Mouse (Mus musculus) hindbrain, embryonic 11.5 days (tissue): ENCODE data around the gene Gmds. TPM values are rescaled to one million over a fixed set of nuclear protein-coding genes. Genes with fewer than 3 reads are reported as not detected.
A peak's percentile ranks its signal among the peaks of the same experiment; 100 is the strongest.

Experiments
- ATAC-seq: fragments of 200-750 bp; cut with Nextera tagmentation; 2 replicates; pipeline ENCODE4 v1.8.0; 2017; ENCODE audit warnings: mild to moderate bottlenecking, moderate TSS enrichment, moderate library complexity; ENCODE audit not compliant: low FRiP score
- DNase-seq: peaks from one replicate; pipeline ENCODE4 v3.0.0-alpha.2; 2015; ENCODE audit warnings: low spot score
- H3K27ac ChIP-seq: fragments of 300-500 bp; sonication (generic); 2 replicates; pipeline ENCODE4 v1.5.1; 2014; ENCODE audit warnings: mild to moderate bottlenecking, low read depth, low read length
- H3K27me3 ChIP-seq: fragments of 300-500 bp; sonication (generic); 2 replicates; pipeline ENCODE4 v1.6.1; 2014; ENCODE audit warnings: mild to moderate bottlenecking, low read length, moderate library complexity, mixed read lengths; ENCODE audit not compliant: control insufficient read depth, insufficient read depth
- H3K36me3 ChIP-seq: fragments of 300-500 bp; sonication (generic); 2 replicates; pipeline ENCODE4 v1.6.1; 2014; ENCODE audit warnings: mild to moderate bottlenecking, low read length, moderate library complexity, mixed read lengths; ENCODE audit not compliant: control insufficient read depth, insufficient read depth
- H3K4me1 ChIP-seq: fragments of 300-500 bp; sonication (generic); replicated peaks from 2 replicates; pipeline ENCODE4 v1.6.1; 2014; ENCODE audit warnings: low read length, mixed read lengths; ENCODE audit not compliant: control insufficient read depth, insufficient read depth
- H3K4me2 ChIP-seq: fragments of 300-500 bp; sonication (generic); replicated peaks from 2 replicates; pipeline ENCODE4 v1.6.1; 2014; ENCODE audit warnings: mild to moderate bottlenecking, low read depth, low read length
- H3K4me3 ChIP-seq: fragments of 300-500 bp; sonication (generic); 2 replicates; pipeline ENCODE4 v1.5.1; 2014; ENCODE audit warnings: low read depth, low read length
- H3K9ac ChIP-seq: fragments of 300-500 bp; sonication (generic); 2 replicates; pipeline ENCODE4 v1.6.1; 2014; ENCODE audit warnings: low read depth, low read length
- H3K9me3 ChIP-seq: fragments of 300-500 bp; sonication (generic); 2 replicates; pipeline ENCODE4 v1.6.1; 2016; ENCODE audit warnings: low read length; ENCODE audit not compliant: control insufficient read depth
- WGBS: fragments of 180-500 bp; shearing (Covaris S2); extraction: QIAGEN DNeasy Blood & Tissue Kit; methylation state at CpG from one replicate; pipeline ENCODE4 v1.1.7; 2014; 5-methylcytosine and 5-hydroxymethylcytosine counted together
- polyA plus RNA-seq: library from polyadenylated mRNA; unstranded; fragments of >200 nt; fragmentation: Nextera tagmentation; extraction: Ambion mirVana; gene quantifications from 2 replicates; pipeline ENCODE4 v1.2.1, GENCODE M21; 2014

Gene Gmds
- polyA plus RNA-seq, 1 experiment from 2014 or later, result 32.1 TPM

DNA sequence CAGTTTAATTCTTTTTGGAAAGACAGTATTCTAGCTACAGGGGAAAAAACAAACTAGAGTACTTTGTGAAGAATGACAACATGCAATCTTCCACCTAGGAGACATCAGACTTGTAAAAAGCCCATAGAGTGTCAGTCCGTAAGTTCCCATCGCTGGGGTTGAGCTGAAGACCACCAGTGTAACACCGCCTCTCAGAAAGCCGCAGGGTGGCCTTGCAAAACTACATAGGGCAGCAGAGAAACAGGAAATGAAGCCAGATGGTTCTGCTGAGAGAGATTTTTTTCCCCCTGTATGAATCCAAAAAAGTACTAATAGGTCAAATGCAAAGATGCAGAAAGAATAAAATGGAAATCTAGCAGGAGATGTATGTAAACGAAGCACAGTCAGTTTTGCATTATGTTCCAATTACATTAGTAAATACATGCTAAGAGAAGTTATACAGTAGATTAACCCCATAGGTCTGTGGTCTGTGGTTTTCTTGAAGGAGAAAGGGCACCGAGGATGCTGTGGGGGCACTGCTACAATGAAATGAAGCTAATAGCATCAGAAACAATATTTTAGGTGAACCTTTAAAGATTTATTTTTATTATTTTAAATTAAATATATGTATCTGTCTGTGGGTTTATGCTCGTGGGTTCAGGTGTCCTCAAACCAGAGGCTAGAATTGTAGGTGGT lies 250.1 kb downstream of the Gmds start:
- Histone ChIP-seq H3K27me3 (no peaks in the 10 kb centered on the region), H3K4me1 (no peaks in the 10 kb centered on the region), H3K27ac (no peak overlapping the region), H3K4me2 (no peak overlapping the region), H3K9me3 (no peaks in the 10 kb centered on the region), H3K36me3 (no peaks in the 10 kb centered on the region), H3K9ac (no peak overlapping the region), H3K4me3 (no peak overlapping the region)
- 78% methylated on average over 7 of the region's 7 CpGs for WGBS
- ATAC-seq, result no peak
- no peak for DNase-seq

- H3K9me3 ChIP-seq, result no peaks in the 10 kb centered on the region
- DNase-seq, result peak; percentile 9
- no peaks in the 10 kb centered on the region for H3K4me1 ChIP-seq
- no peak overlapping the region for H3K9ac ChIP-seq
- 45% methylated on average over 6 of the region's 6 CpGs for WGBS
- no peaks in the 10 kb centered on the region for H3K36me3 ChIP-seq
- no peak overlapping the region for H3K27ac ChIP-seq
- no peak overlapping the region for H3K4me2 ChIP-seq
- no peak overlapping the region for H3K4me3 ChIP-seq
- ATAC-seq, result peak; percentile 60
- H3K27me3 ChIP-seq, result no peaks in the 10 kb centered on the region
These were observed 257.9 kb downstream of the Gmds start for GRCm38 (mm10) chr13:32080520-32081249.

- 66% methylated on average over 2 of the region's 2 CpGs for WGBS
- DNase-seq, result no peak
These were observed 264.9 kb downstream of the Gmds start for GRCm38 (mm10) chr13:32073630-32074029.

DNA sequence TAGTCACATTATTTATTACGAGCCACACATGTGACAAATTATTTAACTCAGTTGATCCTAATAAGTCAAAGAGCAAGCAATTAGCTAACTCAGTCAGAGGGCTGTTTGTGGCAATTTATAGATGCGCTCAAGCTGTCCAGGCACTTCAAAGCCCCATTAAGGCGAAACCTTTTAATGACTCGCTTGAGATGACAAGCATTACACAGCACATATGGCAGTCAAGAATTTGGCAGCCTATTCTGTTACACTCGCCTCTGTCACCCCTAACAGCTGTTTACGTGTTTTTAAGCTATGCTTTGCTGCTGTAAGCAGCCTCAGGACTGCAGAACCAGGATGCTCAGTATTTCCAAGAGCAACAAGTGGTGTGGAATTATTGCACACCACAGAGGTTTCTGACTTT lies 283.2 kb downstream of the Gmds start:
- H3K4me2 ChIP-seq, result no peak overlapping the region
- no peak for DNase-seq
- no peaks in the 10 kb centered on the region for H3K4me1 ChIP-seq
- 57% methylated on average over 6 of the region's 6 CpGs for WGBS
- H3K9ac ChIP-seq, result no peak overlapping the region
- no peak overlapping the region for H3K27ac ChIP-seq
- no peaks in the 10 kb centered on the region for H3K36me3 ChIP-seq
- no peak for ATAC-seq
- H3K9me3 ChIP-seq, result no peaks in the 10 kb centered on the region
- H3K4me3 ChIP-seq, result no peak overlapping the region
- no peaks in the 10 kb centered on the region for H3K27me3 ChIP-seq

More at GRCm38 (mm10) chr13:32073630-32074029, 264.9 kb downstream of the Gmds start:
- Histone ChIP-seq H3K4me2 (no peak overlapping the region), H3K27me3 (no peaks in the 10 kb centered on the region), H3K36me3 (no peaks in the 10 kb centered on the region), H3K4me1 (no peaks in the 10 kb centered on the region), H3K4me3 (no peak overlapping the region), H3K9me3 (no peaks in the 10 kb centered on the region), H3K9ac (no peak overlapping the region), H3K27ac (no peak overlapping the region)
- no peak for ATAC-seq

DNA sequence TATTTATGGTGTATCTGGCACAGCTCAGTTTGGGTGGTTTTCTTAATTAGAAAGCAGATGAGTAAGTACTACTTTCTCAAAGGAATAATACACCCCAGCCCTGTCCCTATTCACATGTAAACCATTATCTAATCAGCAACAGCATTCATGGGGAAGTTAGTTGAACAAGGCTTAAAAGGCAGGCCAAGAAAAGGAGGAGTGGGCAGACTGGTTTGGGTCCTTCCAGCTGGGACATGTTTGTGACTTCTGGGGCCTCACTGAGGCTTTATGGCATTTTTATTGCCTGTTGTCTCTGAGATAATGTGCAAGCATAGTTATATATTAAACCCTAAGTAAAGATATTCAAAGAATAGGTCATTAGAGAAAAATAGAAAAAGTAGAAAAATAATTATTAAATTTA lies 285.0 kb downstream of the Gmds start:
- H3K9ac ChIP-seq, result no peak overlapping the region
- H3K27me3 ChIP-seq, result no peaks in the 10 kb centered on the region
- H3K4me1 ChIP-seq, result no peaks in the 10 kb centered on the region
- no peak overlapping the region for H3K4me3 ChIP-seq
- no peaks in the 10 kb centered on the region for H3K36me3 ChIP-seq
- H3K9me3 ChIP-seq, result no peaks in the 10 kb centered on the region
- H3K27ac ChIP-seq, result no peak overlapping the region
- no peak for DNase-seq
- no peak for ATAC-seq
- no peak overlapping the region for H3K4me2 ChIP-seq

DNA sequence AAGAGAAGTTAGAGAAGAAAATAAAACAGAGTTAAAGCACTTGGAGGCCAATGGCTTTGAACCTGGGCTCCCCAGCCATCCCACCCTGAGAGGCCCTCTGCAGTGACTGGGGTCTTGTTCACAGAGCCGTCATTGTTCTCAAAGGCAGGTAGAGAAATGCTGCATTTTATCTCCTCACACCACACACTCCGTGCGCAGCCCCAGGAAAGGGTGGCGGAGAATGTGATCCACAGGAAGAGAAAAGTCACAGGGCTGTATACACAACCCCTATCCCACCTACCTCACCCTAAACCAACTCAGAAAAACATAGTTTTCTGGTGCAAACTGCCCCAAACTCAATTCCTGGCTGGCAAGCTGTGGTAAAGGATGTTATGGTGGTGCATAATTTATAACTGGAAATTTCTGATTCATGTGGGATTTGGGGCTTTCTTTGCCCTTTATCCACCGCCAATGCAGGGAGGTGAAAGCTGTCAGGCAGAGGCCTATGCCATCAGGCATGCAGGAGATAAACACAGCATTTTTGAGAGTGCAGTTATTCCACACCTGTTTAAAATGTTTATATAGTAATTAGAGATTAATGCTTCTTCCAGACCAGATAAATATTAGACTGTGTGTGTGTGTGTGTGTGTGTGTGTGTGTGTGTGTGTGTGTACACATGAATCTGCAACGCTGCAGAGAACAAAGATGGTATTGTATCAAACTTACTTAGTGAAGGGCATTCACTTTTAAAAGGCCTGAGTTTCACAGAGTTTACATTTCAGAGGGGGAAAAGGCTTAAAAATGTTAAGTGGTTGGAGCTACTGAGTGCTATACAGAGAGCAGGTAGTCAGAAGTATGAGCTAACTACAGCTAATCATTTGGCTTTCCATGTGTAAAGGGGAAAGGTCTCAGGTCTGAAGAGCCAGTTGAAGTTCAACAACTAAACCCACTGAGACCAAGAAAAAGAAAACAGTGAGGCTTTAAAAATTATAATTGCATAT lies 290.3 kb downstream of the Gmds start:
- 60% methylated on average over 6 of the region's 6 CpGs for WGBS
- H3K9me3 ChIP-seq, result no peaks in the 10 kb centered on the region
- no peak overlapping the region for H3K4me3 ChIP-seq
- DNase-seq, result no peak
- no peaks in the 10 kb centered on the region for H3K36me3 ChIP-seq
- no peak for ATAC-seq
- no peaks in the 10 kb centered on the region for H3K27me3 ChIP-seq
- no peaks in the 10 kb centered on the region for H3K4me1 ChIP-seq
- no peak overlapping the region for H3K27ac ChIP-seq
- H3K9ac ChIP-seq, result no peak overlapping the region
- no peak overlapping the region for H3K4me2 ChIP-seq

- Histone ChIP-seq H3K27me3 (no peaks in the 10 kb centered on the region), H3K36me3 (no peaks in the 10 kb centered on the region), H3K4me1 (no peaks in the 10 kb centered on the region), H3K27ac (no peak overlapping the region), H3K4me3 (no peak overlapping the region), H3K9ac (no peak overlapping the region), H3K9me3 (no peaks in the 10 kb centered on the region), H3K4me2 (no peak overlapping the region)
- 46% methylated on average over 4 of the region's 4 CpGs for WGBS
- DNase-seq, result no peak
- ATAC-seq, result no peak
These were observed 291.6 kb downstream of the Gmds start for GRCm38 (mm10) chr13:32046961-32047360.

DNA sequence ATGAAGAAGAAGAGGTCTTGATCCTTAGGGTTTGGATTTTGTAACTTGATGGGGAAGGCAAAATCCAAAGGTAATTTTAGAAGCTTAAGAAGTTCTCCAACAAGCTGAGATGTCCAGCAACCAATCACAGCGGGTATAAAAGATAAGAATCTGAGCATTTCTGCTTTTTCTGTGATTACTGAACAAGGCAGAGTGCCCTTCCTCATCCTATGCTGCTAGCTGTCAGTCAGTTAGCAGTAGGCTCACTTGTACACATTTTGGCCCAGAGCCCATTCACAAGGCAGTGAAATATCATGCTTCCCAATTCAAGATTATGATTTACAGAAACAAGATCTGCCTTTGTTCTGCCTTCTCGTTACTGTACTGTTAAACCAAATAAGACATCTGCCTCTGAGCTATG lies 295.8 kb downstream of the Gmds start:
- Histone ChIP-seq H3K4me2 (no peak overlapping the region), H3K4me1 (no peaks in the 10 kb centered on the region), H3K27ac (no peak overlapping the region), H3K9ac (no peak overlapping the region), H3K9me3 (no peaks in the 10 kb centered on the region), H3K4me3 (no peak overlapping the region), H3K27me3 (no peaks in the 10 kb centered on the region), H3K36me3 (no peaks in the 10 kb centered on the region)
- DNase-seq (no peak), ATAC-seq (no peak)
- WGBS, result 81% methylated on average over 2 of the region's 2 CpGs
